Mouse (Mus musculus) cerebellum, adult 2 months (tissue): ENCODE results near the gene Zfp697. TPM values are rescaled to one million over a fixed set of nuclear protein-coding genes. Genes with fewer than 3 reads are reported as not detected.
"Not testable (repeated sequence)": the region's sequence is repeated elsewhere in the genome, so short reads cannot be mapped to it uniquely, and the experiment has no call there.

Experiments
- DNase-seq, 2 experiments: peaks; one replicate each; pipeline ENCODE4 v3.0.0; 2021
- H3K27ac ChIP-seq: fragments of 200-500 bp; 2 replicates; pipeline ENCODE4 v1.5.1; 2012; ENCODE audit warnings: low read length, control low read depth, inconsistent platforms; ENCODE audit not compliant: insufficient read depth
- H3K27me3 ChIP-seq: fragments of 200-500 bp; 2 replicates; pipeline ENCODE4 v1.6.1; 2012; ENCODE audit warnings: inconsistent platforms, mild to moderate bottlenecking, low read length, moderate library complexity; ENCODE audit not compliant: control insufficient read depth, insufficient read depth
- H3K4me1 ChIP-seq: fragments of 200-500 bp; 2 replicates; pipeline ENCODE4 v1.6.1; 2011; ENCODE audit warnings: low read length; ENCODE audit not compliant: control insufficient read depth, insufficient read depth
- H3K4me3 ChIP-seq: fragments of 200-500 bp; replicated peaks from 2 replicates; pipeline ENCODE3; 2011; ENCODE audit warnings: mild to moderate bottlenecking, low read depth, low read length, control low read depth; ENCODE audit not compliant: insufficient read depth
- CTCF ChIP-seq: fragments of 200-500 bp; IDR thresholded peaks from 2 replicates; pipeline ENCODE4 v1.5.1; 2011; ENCODE audit warnings: low read depth, mild to moderate bottlenecking, control low read depth, low read length, moderate library complexity, borderline replicate concordance; ENCODE audit not compliant: insufficient read depth
- POLR2A ChIP-seq: fragments of 200-500 bp; IDR thresholded peaks from 2 replicates; pipeline ENCODE4 v1.6.1; 2011; ENCODE audit warnings: low read length, control low read depth, borderline replicate concordance; ENCODE audit not compliant: insufficient read depth
- WGBS: fragments of 180-500 bp; shearing (Covaris S2); methylation state at CpG from one replicate; pipeline ENCODE4 v1.1.7; 2018; 5-methylcytosine and 5-hydroxymethylcytosine counted together
- polyA plus RNA-seq: library from polyadenylated mRNA; depleted of rRNA; stranded (reverse); fragments of >200 nt; gene quantifications from 2 replicates; pipeline ENCODE4 v1.2.3, GENCODE M21; 2012

Gene Zfp697
- polyA plus RNA-seq, 1 experiment: 7.7 TPM

DNA sequence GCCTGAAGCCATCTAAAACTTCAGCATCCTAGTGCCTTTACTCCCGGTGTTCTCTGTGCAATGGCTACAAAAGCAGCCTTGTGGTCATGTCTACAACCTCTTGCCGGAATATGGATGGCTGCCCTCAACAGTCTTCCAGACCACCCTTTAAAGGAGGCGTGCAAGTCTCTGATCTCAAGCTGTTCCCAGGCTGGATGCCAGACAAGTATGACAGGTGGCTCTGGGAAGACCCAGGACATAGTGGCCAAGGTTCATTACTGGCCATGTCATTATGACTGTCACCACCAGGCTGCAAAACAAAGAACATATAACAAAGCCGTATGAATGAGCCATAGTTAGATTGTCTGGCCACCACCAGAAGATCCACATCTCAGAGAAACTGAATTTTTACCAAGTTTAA is 4.0 kb upstream of the Zfp697 start:
- DNase-seq: no peak
- no peak for TF ChIP-seq POLR2A
- TF ChIP-seq CTCF: no peak
- WGBS: 26% methylated on average over 4 of the region's 4 CpGs
- Histone ChIP-seq H3K27me3 (no peaks in the 10 kb centered on the region), H3K27ac (no peak overlapping the region), H3K4me3 (no peak overlapping the region), H3K4me1 (no peaks in the 10 kb centered on the region)

- no peak for DNase-seq
- TF ChIP-seq CTCF (no peak), POLR2A (no peak)
- Histone ChIP-seq H3K27ac (no peak overlapping the region), H3K27me3 (no peaks in the 10 kb centered on the region), H3K4me1 (no peaks in the 10 kb centered on the region), H3K4me3 (no peak overlapping the region)
- WGBS: 33% methylated on average over 7 of the region's 7 CpGs
Observed at GRCm38 (mm10) chr3:98379236-98379635, 3.0 kb upstream of the Zfp697 start.

GRCm38 (mm10) chr3:98381677-98382245 is 500 bp upstream of the Zfp697 start:
- Histone ChIP-seq H3K4me1 (peaks cover 4% of the 10 kb centered on the region), H3K27ac (no peak overlapping the region), H3K27me3 (no peaks in the 10 kb centered on the region), H3K4me3 (peak overlapping the region; percentile 84)
- no peak for TF ChIP-seq POLR2A
- peak; percentile 48 for TF ChIP-seq CTCF
- peak; percentile 17 to 25 for DNase-seq
- 6% methylated on average over 17 of the region's 17 CpGs for WGBS

DNA sequence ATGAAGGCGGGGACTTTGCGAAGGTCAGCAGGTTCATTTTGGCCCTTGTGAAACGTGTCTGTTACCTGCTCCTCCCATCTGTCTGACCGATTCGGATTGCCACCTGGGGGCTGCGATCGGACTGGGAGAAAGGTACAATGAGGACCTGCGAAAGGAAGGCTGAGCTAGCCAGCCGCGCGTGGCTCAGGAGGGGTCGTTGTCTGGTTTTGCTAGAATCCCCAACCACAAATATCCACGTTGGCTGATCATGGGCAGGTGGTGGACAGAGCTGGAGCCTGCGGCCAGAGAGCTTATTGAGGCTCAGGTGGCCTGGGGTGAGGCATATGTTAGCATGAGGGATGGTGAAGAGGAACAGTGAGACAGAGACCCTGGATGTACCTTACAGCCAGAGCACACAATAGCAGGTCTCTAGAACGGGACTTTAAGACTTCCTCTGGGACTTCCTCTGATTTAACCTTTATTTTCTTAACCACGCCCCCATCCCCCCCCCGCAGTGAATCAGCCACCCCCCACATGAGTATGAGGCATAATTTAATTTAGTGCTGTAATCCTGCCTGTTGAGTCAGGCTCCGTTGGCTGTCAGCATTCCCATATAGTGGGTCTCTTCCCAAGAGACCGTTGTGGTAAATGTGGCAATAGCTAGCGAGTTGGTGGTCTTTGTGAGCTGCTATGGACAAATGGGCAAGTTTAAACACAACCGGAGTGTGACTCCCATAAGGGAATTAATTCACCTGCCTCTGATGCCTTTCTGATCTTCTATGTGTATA is 946 bp downstream of the Zfp697 start:
- peak; percentile 58 to 59 for DNase-seq
- H3K4me1 ChIP-seq: peaks cover 5% of the 10 kb centered on the region
- 5% methylated on average over 21 of the region's 21 CpGs for WGBS
- TF ChIP-seq CTCF (no peak), POLR2A (no peak)
- peak overlapping the region; percentile 58 for H3K27ac ChIP-seq
- no peaks in the 10 kb centered on the region for H3K27me3 ChIP-seq
- H3K4me3 ChIP-seq: peak overlapping the region; percentile 84

DNA sequence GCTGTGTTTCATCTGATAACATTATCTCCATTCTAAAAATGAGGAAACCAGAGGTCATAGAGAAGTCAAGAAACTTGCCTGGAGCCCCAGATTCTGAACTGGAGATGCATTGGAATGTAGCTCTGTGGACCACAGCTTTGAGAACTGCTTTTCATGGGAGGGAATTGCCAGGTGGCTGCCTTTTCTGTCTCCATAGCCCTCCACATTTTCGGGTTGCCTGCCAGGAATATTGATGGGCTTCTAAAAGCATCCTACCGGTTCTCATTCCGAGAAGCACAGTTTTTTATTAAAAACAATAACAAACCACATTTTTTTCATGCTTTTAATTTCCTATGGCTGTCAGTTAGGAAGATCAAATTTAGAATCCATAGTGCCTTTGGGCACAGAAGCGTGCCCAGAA is 4.8 kb downstream of the Zfp697 start:
- 41% methylated on average over 4 of the region's 4 CpGs for WGBS
- TF ChIP-seq POLR2A (no peak), CTCF (no peak)
- Histone ChIP-seq H3K27me3 (no peaks in the 10 kb centered on the region), H3K27ac (no peak overlapping the region), H3K4me1 (peaks cover 5% of the 10 kb centered on the region), H3K4me3 (no peak overlapping the region)
- DNase-seq: no peak

DNA sequence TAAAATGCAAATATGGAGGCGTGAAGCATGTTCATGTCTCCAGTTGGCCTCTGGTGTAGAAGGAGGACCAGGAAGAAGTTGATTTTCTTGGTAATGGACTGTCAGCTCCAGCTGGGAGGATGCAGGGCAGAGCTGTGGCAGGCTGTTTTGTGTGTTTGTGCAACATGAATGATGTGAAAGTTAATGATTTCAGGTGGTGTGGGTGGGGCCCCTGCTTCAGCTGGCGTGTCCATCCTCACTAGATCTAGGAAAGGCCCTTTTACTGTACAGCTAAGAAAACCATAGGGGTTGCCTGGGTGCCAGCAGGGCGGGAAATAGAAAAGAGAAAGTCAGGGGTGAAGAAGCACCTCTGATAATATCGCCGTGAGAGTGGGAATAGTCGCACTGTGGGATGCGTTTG is 5.5 kb downstream of the Zfp697 start:
- no peak overlapping the region for H3K4me3 ChIP-seq
- no peak overlapping the region for H3K27ac ChIP-seq
- no peaks in the 10 kb centered on the region for H3K27me3 ChIP-seq
- TF ChIP-seq POLR2A: no peak
- TF ChIP-seq CTCF: no peak
- DNase-seq: no peak
- WGBS: 65% methylated on average over 7 of the region's 7 CpGs
- peaks cover 5% of the 10 kb centered on the region for H3K4me1 ChIP-seq

DNA sequence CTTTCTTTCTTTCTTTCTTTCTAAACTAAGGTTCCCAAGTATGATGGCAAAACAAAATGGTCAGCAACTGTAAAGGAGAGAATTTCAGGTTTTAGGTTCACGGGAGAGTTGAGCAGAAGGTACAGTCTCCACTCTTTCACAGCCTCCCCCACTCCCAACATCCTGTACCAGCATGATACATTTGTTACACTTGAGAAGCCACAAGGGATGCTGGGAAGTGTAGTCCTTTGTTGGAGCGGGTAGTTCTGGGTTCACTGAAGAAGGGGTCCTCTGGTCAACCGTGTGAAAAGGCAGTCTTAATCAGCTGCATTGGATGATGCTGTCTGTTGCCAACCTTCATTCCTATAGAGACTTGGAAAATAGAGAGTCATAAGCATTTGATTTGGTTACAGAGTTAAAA is 7.0 kb downstream of the Zfp697 start:
- 27% methylated on average over 3 of the region's 3 CpGs for WGBS
- peak in 1 of 2 experiments; percentile 41 for DNase-seq
- no peaks in the 10 kb centered on the region for H3K27me3 ChIP-seq
- TF ChIP-seq CTCF: no peak
- no peak for TF ChIP-seq POLR2A
- H3K4me3 ChIP-seq: no peak overlapping the region
- H3K4me1 ChIP-seq: peaks cover 5% of the 10 kb centered on the region
- no peak overlapping the region for H3K27ac ChIP-seq

- 20% methylated on average over 9 of the region's 9 CpGs for WGBS
- H3K4me3 ChIP-seq, H3K4me1 ChIP-seq, H3K27ac ChIP-seq, H3K27me3 ChIP-seq: not testable (repeated sequence)
- peak; percentile 45 to 72 for DNase-seq
Observed at GRCm38 (mm10) chr3:98404268-98404895, 22.1 kb downstream of the Zfp697 start.

DNA sequence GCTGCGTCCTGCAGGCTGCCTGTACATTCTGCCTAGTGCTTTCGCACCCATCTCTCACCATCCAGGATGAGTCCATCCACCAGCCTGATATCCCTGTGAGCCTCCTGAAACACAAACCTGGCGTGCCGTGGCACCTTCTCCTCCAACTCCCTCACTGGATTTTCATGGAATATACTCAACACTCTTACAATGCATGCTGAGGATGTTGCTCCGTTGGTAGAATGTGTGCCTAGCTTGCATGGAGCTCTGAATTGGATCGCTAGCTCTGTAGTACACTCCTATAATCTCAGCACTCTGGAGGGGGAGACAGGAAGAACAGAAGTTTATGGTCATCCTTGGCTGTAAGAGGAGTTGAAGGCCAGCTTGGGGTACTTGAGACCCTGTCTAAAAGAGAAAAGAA is 23.6 kb downstream of the Zfp697 start:
- WGBS: 72% methylated on average over 6 of the region's 6 CpGs
- not testable (repeated sequence) for H3K27ac ChIP-seq, H3K27me3 ChIP-seq, DNase-seq, H3K4me1 ChIP-seq, H3K4me3 ChIP-seq

- not testable (repeated sequence) for H3K4me3 ChIP-seq, DNase-seq, H3K4me1 ChIP-seq, H3K27ac ChIP-seq, H3K27me3 ChIP-seq
- 82% methylated on average over 12 of the region's 12 CpGs for WGBS
Observed at GRCm38 (mm10) chr3:98406569-98407144, 24.4 kb downstream of the Zfp697 start.

DNA sequence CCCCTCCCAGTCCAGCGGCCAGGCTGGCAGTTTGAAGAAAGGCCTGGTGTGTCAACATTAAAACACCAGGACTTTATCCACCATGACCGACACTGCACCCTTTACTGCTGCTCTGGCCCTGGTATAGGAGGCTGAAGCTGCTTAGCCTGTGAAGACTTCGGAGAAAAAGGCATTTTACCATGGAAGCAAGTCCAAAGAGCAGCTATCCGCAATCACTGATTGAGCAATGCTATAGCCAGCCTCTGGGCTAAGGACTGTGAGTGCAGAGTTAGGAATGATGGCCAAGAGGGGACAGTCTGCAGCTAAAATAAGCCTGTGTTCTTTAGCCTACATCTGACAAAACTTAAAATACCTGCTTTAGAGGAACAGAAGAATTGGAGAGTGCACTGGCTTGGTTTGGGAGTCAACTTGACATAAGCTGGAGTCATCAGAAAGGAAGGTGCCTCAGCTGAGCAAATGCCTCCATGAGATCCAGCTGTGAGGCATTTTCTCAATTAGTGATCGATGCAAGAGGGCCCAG is 25.1 kb downstream of the Zfp697 start:
- H3K27ac ChIP-seq, H3K4me1 ChIP-seq, H3K27me3 ChIP-seq, DNase-seq, H3K4me3 ChIP-seq: not testable (repeated sequence)
- 81% methylated on average over 5 of the region's 5 CpGs for WGBS
